Mouse (Mus musculus) CH12.LX (cell line): Measurements from ENCODE around the gene Bcdin3d. TPM values are rescaled to one million over a fixed set of nuclear protein-coding genes. Genes with fewer than 3 reads are reported as not detected.
A peak's percentile ranks its signal among the peaks of the same experiment; 100 is the strongest.

Experiments used
- DNase-seq: peaks from one replicate; pipeline ENCODE4 v3.0.0-alpha.2; 2013; ENCODE audit errors: extremely low read depth
- H3K27ac ChIP-seq: 2 replicates; pipeline ENCODE4 v1.5.1; 2012; ENCODE audit warnings: low read depth, mild to moderate bottlenecking, control low read depth, moderate library complexity; ENCODE audit not compliant: insufficient read depth
- H3K27me3 ChIP-seq: replicated peaks from 2 replicates; pipeline ENCODE3; 2012; ENCODE audit warnings: inconsistent platforms
- H3K36me3 ChIP-seq, 2 experiments: replicated peaks in 1 of 2; 2 replicates each; pipeline versions ENCODE3 to v1.6.1; 2012; ENCODE audit warnings: inconsistent platforms in 1 of 2, low read length in 1 of 2, mild to moderate bottlenecking in 1 of 2, mixed read lengths in 1 of 2, moderate library complexity in 1 of 2; ENCODE audit not compliant: control insufficient read depth in 1 of 2, insufficient read depth in 1 of 2
- H3K4me1 ChIP-seq, 2 experiments: 2 replicates each; pipeline ENCODE4 v1.6.1; 2012; ENCODE audit warnings: inconsistent platforms in 1 of 2, moderate library complexity in 1 of 2; ENCODE audit not compliant: insufficient read depth in 2 of 2, control insufficient read depth in 1 of 2
- H3K4me2 ChIP-seq: 2 replicates; pipeline ENCODE4 v1.6.1; 2012; ENCODE audit warnings: low read depth, mild to moderate bottlenecking, control low read depth; ENCODE audit not compliant: poor library complexity, insufficient read depth, severe bottlenecking
- H3K4me3 ChIP-seq, 3 experiments: fragments of 150-350 bp in 1 of 3; sonication (generic) in 1 of 3; replicated peaks in 1 of 3; 2 replicates each; pipeline versions ENCODE3 to v1.5.1; 2011 to 2012; ENCODE audit warnings: low read depth in 2 of 3, low read length in 2 of 3, mild to moderate bottlenecking in 2 of 3, moderate library complexity in 2 of 3, control low read depth in 1 of 3, improper control_type of control experiment in 1 of 3, inconsistent platforms in 1 of 3, mixed read lengths in 1 of 3; ENCODE audit not compliant: poor library complexity in 1 of 3
- H3K79me2 ChIP-seq: replicated peaks from 2 replicates; pipeline ENCODE4 v1.6.1; 2012; ENCODE audit warnings: mild to moderate bottlenecking, moderate library complexity; ENCODE audit not compliant: control insufficient read depth, poor library complexity, insufficient read depth, severe bottlenecking; ENCODE audit errors: extremely low read depth
- H3K9ac ChIP-seq: 2 replicates; pipeline ENCODE4 v1.6.1; 2012; ENCODE audit warnings: low read depth, mild to moderate bottlenecking, control low read depth, moderate library complexity; ENCODE audit not compliant: insufficient read depth
- H3K9me3 ChIP-seq: replicated peaks from 2 replicates; pipeline ENCODE3; 2012; ENCODE audit warnings: low read length, inconsistent platforms, mixed read lengths
- BHLHE40 ChIP-seq: IDR thresholded peaks from 2 replicates; pipeline ENCODE4 v1.6.1; 2011; ENCODE audit warnings: mild to moderate bottlenecking, low read depth, low read length, improper control_type of control experiment
- CHD2 ChIP-seq: IDR thresholded peaks from 2 replicates; pipeline ENCODE4 v1.6.1; 2011; ENCODE audit warnings: low read length, improper control_type of control experiment
- CTCF ChIP-seq, 2 experiments: IDR thresholded peaks in 1 of 2; conservative IDR thresholded peaks in 1 of 2; 2 replicates each; pipeline ENCODE4 v1.5.1; 2011 to 2012; ENCODE audit warnings: low read depth in 2 of 2, low read length in 2 of 2, improper control_type of control experiment in 1 of 2, inconsistent platforms in 1 of 2, mild to moderate bottlenecking in 1 of 2, moderate library complexity in 1 of 2
- ELF1 ChIP-seq: IDR thresholded peaks from 2 replicates; pipeline ENCODE4 v1.6.1; 2014; ENCODE audit warnings: low read depth, mild to moderate bottlenecking, inconsistent platforms, low read length, improper control_type of control experiment
- EP300 ChIP-seq: IDR thresholded peaks from 2 replicates; pipeline ENCODE4 v1.6.1; 2011; ENCODE audit warnings: low read length, improper control_type of control experiment
- GABPA ChIP-seq: IDR thresholded peaks from 2 replicates; pipeline ENCODE4 v1.6.1; 2012; ENCODE audit warnings: low read depth, low read length, improper control_type of control experiment, inconsistent platforms; ENCODE audit not compliant: insufficient replicate concordance
- HCFC1 ChIP-seq: IDR thresholded peaks from 2 replicates; pipeline ENCODE4 v1.6.1; 2012; ENCODE audit warnings: low read depth, mild to moderate bottlenecking, inconsistent platforms, low read length, improper control_type of control experiment
- IRF4 ChIP-seq: IDR thresholded peaks from 2 replicates; pipeline ENCODE4 v1.6.1; 2014; ENCODE audit warnings: low read depth, mild to moderate bottlenecking, inconsistent platforms, low read length, improper control_type of control experiment
- MAFK ChIP-seq: IDR thresholded peaks from 2 replicates; pipeline ENCODE4 v1.6.1; 2011; ENCODE audit warnings: low read length, improper control_type of control experiment; ENCODE audit not compliant: insufficient replicate concordance
- MAZ ChIP-seq: IDR thresholded peaks from 2 replicates; pipeline ENCODE4 v1.6.1; 2012; ENCODE audit warnings: low read depth, mild to moderate bottlenecking, inconsistent platforms, low read length, improper control_type of control experiment, moderate library complexity
- MEF2A ChIP-seq: IDR thresholded peaks from 2 replicates; pipeline ENCODE4 v1.6.1; 2014; ENCODE audit warnings: low read depth, mild to moderate bottlenecking, inconsistent platforms, low read length, improper control_type of control experiment, borderline replicate concordance
- MXI1 ChIP-seq: IDR thresholded peaks from 2 replicates; pipeline ENCODE4 v1.6.1; 2011; ENCODE audit warnings: mild to moderate bottlenecking, low read depth, low read length, improper control_type of control experiment
- MYC ChIP-seq: IDR thresholded peaks from 2 replicates; pipeline ENCODE4 v1.6.1; 2011; ENCODE audit warnings: low read depth, mild to moderate bottlenecking, improper control_type of control experiment, low read length
- NELFE ChIP-seq: IDR thresholded peaks from 2 replicates; pipeline ENCODE4 v1.6.1; 2011; ENCODE audit warnings: low read depth, low read length, improper control_type of control experiment
- NRF1 ChIP-seq: IDR thresholded peaks from 2 replicates; pipeline ENCODE4 v1.6.1; 2014; ENCODE audit warnings: low read depth, mild to moderate bottlenecking, inconsistent platforms, low read length, improper control_type of control experiment, moderate library complexity
- PAX5 ChIP-seq: IDR thresholded peaks from 2 replicates; pipeline ENCODE4 v1.6.1; 2012; ENCODE audit warnings: low read length, inconsistent platforms, mixed read lengths
- POLR2AphosphoS2 ChIP-seq: IDR thresholded peaks from 2 replicates; pipeline ENCODE4 v1.6.1; 2011; ENCODE audit warnings: low read depth, low read length, improper control_type of control experiment
- RAD21 ChIP-seq: IDR thresholded peaks from 2 replicates; pipeline ENCODE4 v1.6.1; 2011; ENCODE audit warnings: low read depth, mild to moderate bottlenecking, low read length, improper control_type of control experiment, moderate library complexity
- RCOR1 ChIP-seq: conservative IDR thresholded peaks from 2 replicates; pipeline ENCODE4 v1.6.1; 2012; ENCODE audit warnings: low read depth, mild to moderate bottlenecking, inconsistent platforms, low read length, improper control_type of control experiment
- SIN3A ChIP-seq: IDR thresholded peaks from 2 replicates; pipeline ENCODE4 v1.6.1; 2012; ENCODE audit warnings: low read length, improper control_type of control experiment, inconsistent platforms
- TCF12 ChIP-seq: IDR thresholded peaks from 2 replicates; pipeline ENCODE4 v1.6.1; 2014; ENCODE audit warnings: low read depth, mild to moderate bottlenecking, inconsistent platforms, low read length, improper control_type of control experiment
- UBTF ChIP-seq: IDR thresholded peaks from 2 replicates; pipeline ENCODE4 v1.6.1; 2012; ENCODE audit warnings: low read depth, mild to moderate bottlenecking, inconsistent platforms, low read length, improper control_type of control experiment, moderate library complexity
- USF2 ChIP-seq: conservative IDR thresholded peaks from 2 replicates; pipeline ENCODE4 v1.6.1; 2011; ENCODE audit warnings: low read depth, low read length, improper control_type of control experiment
- ZC3H11A ChIP-seq: IDR thresholded peaks from 2 replicates; pipeline ENCODE4 v1.6.1; 2012; ENCODE audit warnings: low read depth, mild to moderate bottlenecking, inconsistent platforms, low read length, improper control_type of control experiment
- ZMIZ1 ChIP-seq: IDR thresholded peaks from 2 replicates; pipeline ENCODE4 v1.6.1; 2012; ENCODE audit warnings: low read depth, mild to moderate bottlenecking, inconsistent platforms, low read length, improper control_type of control experiment
- ZNF384 ChIP-seq: IDR thresholded peaks from 2 replicates; pipeline ENCODE4 v1.6.1; 2012; ENCODE audit warnings: low read depth, low read length, improper control_type of control experiment, inconsistent platforms
- dilution Hi-C: fragments of 300-500 bp; cut with MboI; formaldehyde crosslinking; loops from 2 replicates; pipeline ENCODE4 v1.14.3; 2020; ENCODE audit warnings: low sequenced_read_pairs; ENCODE audit not compliant: extremely low pct_unique_long_range_greater_than_20kb, extremely low pct_ligation_motif_present
- in situ Hi-C: fragments of 300-500 bp; cut with MboI; formaldehyde crosslinking; loops from 3 replicates; pipeline ENCODE4 v1.14.3; 2019; ENCODE audit warnings: low sequenced_read_pairs, low pct_ligation_motif_present, low pct_unique_long_range_greater_than_20kb, mixed read lengths
- polyA plus RNA-seq: library from polyadenylated mRNA; unstranded; fragments of >175 nt; gene quantifications from 2 replicates; pipeline ENCODE4 v1.2.1, GENCODE M21; 2012; ENCODE audit warnings: low read depth; ENCODE audit not compliant: insufficient read length
- total RNA-seq, 2 experiments: library from RNA; depleted of rRNA; stranded (reverse); fragments of 300-350 nt in 1 of 2; fragments of >200 nt in 1 of 2; gene quantifications; 2 replicates each; pipeline ENCODE4 v1.2.3; 2012 to 2014

The Bcdin3d gene
- total and polyA plus RNA-seq, 3 experiments = 13.8 to 15.3 (median 14.2) TPM

- TF ChIP-seq ZNF384 (no peak), MAZ (peak; percentile 54; the same call in 1 of the 2 replicates), GABPA (no peak), PAX5 (no peak), RCOR1 (peak; percentile 39), POLR2AphosphoS2 (no peak), NELFE (no peak), ZMIZ1 (peak; percentile 78; the same call in 1 of the 2 replicates), CHD2 (peak; percentile 83)
- TF ChIP-seq, all 38 proteins: peak for 15
Observed at GRCm38 (mm10) chr15:99457606-99458401, 16.7 kb downstream of the Bcdin3d start, which contains the start of gene Nckap5l (continued).

- H3K36me3 ChIP-seq = peaks cover 0 to 24% of the 10 kb centered on the region in 2 experiments
- no peaks in the 10 kb centered on the region for H3K27me3 ChIP-seq
- peaks cover 5 to 28% of the 10 kb centered on the region in 2 experiments; a peak in 3 of 4 replicates for H3K4me1 ChIP-seq
- H3K4me2 ChIP-seq = peak overlapping the region; percentile 88
- dilution Hi-C loops = no loop called here
- no peaks in the 10 kb centered on the region for H3K79me2 ChIP-seq
- in situ Hi-C loops = no loop called here
- H3K9ac ChIP-seq = peak overlapping the region; percentile 74
- H3K27ac ChIP-seq = no peak overlapping the region
- no peaks in the 10 kb centered on the region for H3K9me3 ChIP-seq
- DNase-seq = no peak
- peak overlapping the region; percentile 61 to 88 (median 68) for H3K4me3 ChIP-seq
- TF ChIP-seq MEF2A = no peak
- no peak for TF ChIP-seq ELF1
- TF ChIP-seq USF2 = no peak
- no peak for TF ChIP-seq TCF12
- TF ChIP-seq RAD21 = no peak
- no peak for TF ChIP-seq CTCF (conservative IDR thresholded peaks at IDR 0.05 in 1 of 2, IDR thresholded peaks at IDR 0.05 in 1 of 2; ENCODE audit: low read depth in 2 of 2, low read length in 2 of 2)
- TF ChIP-seq UBTF = no peak
- TF ChIP-seq PAX5 = no peak
- TF ChIP-seq ZC3H11A = no peak
- no peak for TF ChIP-seq MYC
- TF ChIP-seq BHLHE40 = no peak
- 0 out of 2 replicates have a peak, but pooled peaks have one; percentile 28 for TF ChIP-seq MAZ
- no peak for TF ChIP-seq SIN3A
- TF ChIP-seq MXI1 = no peak
- TF ChIP-seq NRF1 = peak; percentile 71
- TF ChIP-seq HCFC1 = peak; percentile 43; the same call in 1 of the 2 replicates
- TF ChIP-seq MAFK = no peak
- TF ChIP-seq EP300 = no peak
- no peak for TF ChIP-seq IRF4
- no peak for TF ChIP-seq ZMIZ1
Observed at GRCm38 (mm10) chr15:99456963-99457605, 17.4 kb downstream of the Bcdin3d start.
